Comparison of ENCODE assay signal across 21 mouse cellular contexts in the genomic region with DNA sequence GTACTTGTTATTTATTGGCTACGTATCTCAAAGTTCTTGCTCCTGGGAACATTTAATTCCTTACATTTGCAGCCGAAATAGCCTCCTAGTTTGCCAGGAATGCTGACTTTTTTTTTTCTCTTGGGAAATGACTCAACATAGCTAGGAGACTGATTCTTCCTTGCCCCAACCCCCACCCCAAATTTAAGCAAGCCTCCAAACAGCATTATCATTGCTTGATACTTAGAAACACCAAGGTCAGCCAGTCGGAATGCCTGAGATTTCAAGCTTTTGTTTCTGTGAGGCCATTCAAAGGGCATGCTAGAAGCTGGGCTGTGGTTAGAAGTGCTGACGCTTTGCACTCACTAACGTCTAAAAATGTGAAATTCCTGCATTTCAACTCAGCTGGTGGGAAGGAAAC. TPM values are rescaled to one million over a fixed set of nuclear protein-coding genes. Genes with fewer than 3 reads are reported as not detected.
A peak's percentile ranks its signal among the peaks of the same experiment; 100 is the strongest.
DNase-seq lines count a peak whose midpoint lies in the region; ATAC-seq and TF ChIP-seq lines count a peak whose summit lies in the region.
"Had no signal": no experiment of that assay in that cellular context is flagged by ENCODE, and none has a peak within 500 bp of the region (broad histone marks: within the 10 kb centered on the region; RNA-seq: fewer than 3 reads in every experiment).

No protein-coding gene starts in this region.

- H3K27me3 ChIP-seq in kidney, embryonic 15.5 days = no peaks in the 10 kb centered on the region

- H3K4me3 ChIP-seq in kidney, embryonic 15.5 days (replicated peaks) = no peak overlapping the region
- H3K4me3 ChIP-seq in embryonic fibroblast, embryonic 13.5 days (ENCODE audit: insufficient read depth, low read length) = no peak overlapping the region
- H3K4me3 ChIP-seq: limb, embryonic 10.5 days; midbrain, embryonic 13.5 days; neural tube, embryonic 12.5 days had no signal

- peak overlapping the region; percentile 66 for H3K27ac ChIP-seq in kidney, embryonic 15.5 days
- peak overlapping the region; percentile 83 for H3K27ac ChIP-seq in embryonic fibroblast, embryonic 13.5 days (ENCODE audit: insufficient read depth, low read length)
- H3K27ac ChIP-seq: limb, embryonic 10.5 days; midbrain, embryonic 13.5 days; neural tube, embryonic 12.5 days had no signal

- peaks cover 41% of the 10 kb centered on the region for H3K36me3 ChIP-seq in kidney, embryonic 15.5 days
- H3K36me3 ChIP-seq: limb, embryonic 10.5 days; midbrain, embryonic 13.5 days; neural tube, embryonic 12.5 days had no signal

- WGBS in kidney, embryonic 15.5 days = 62% methylated on average over 5 of the region's 5 CpGs

- H3K4me2 ChIP-seq in kidney, embryonic 15.5 days = no peak overlapping the region
- H3K4me2 ChIP-seq: midbrain, embryonic 13.5 days; neural tube, embryonic 12.5 days had no signal

- peak; percentile 55 for DNase-seq in adrenal gland, adult 2 months
- DNase-seq in adrenal gland, postnatal 10 days = no peak
- no peak for DNase-seq in kidney, adult 9 months
- peak; percentile 92 for DNase-seq in 3T3-L1 (ENCODE audit: low read depth, low spot score)
- no peak for DNase-seq in frontal cortex, postnatal 36 days (ENCODE audit: low spot score in 2 of 2)
- no peak for DNase-seq in thymus, postnatal 0 days (ENCODE audit: low spot score)
- DNase-seq: cerebellum, adult 9-11 months; thymus, adult 2 months had no signal

- no peak for ATAC-seq in kidney, embryonic 15.5 days (replicated peaks; ENCODE audit: low FRiP score)
- ATAC-seq: forebrain, embryonic 14.5 days; inflammation-experienced regulatory T-cells, adult 6 months; midbrain, embryonic 13.5 days had no signal

- H3K4me1 ChIP-seq in kidney, embryonic 15.5 days = peaks cover 3% of the 10 kb centered on the region; the same call in 1 of the 2 replicates
- peaks cover 7% of the 10 kb centered on the region for H3K4me1 ChIP-seq in embryonic fibroblast, embryonic 13.5 days (ENCODE audit: control insufficient read depth, insufficient read depth, low read length)
- H3K4me1 ChIP-seq: neural tube, embryonic 12.5 days had no signal

- TF ChIP-seq CTCF in embryonic fibroblast, embryonic 13.5 days (IDR thresholded peaks at IDR 0.05; ENCODE audit: borderline replicate concordance, insufficient read depth, low read length) = no peak

- TF ChIP-seq POLR2A in embryonic fibroblast, embryonic 13.5 days (IDR thresholded peaks at IDR 0.05; ENCODE audit: low read depth, low read length) = no peak

- no peak overlapping the region for H3K9ac ChIP-seq in kidney, embryonic 15.5 days
- H3K9ac ChIP-seq: midbrain, embryonic 13.5 days; neural tube, embryonic 12.5 days had no signal

- no peaks in the 10 kb centered on the region for H3K9me3 ChIP-seq in kidney, embryonic 15.5 days (replicated peaks)
- H3K9me3 ChIP-seq: limb, embryonic 10.5 days; midbrain, embryonic 13.5 days; neural tube, embryonic 12.5 days had no signal

RNA-seq across cellular contexts. Expression of a gene that starts 11.1 kb away (rescaled TPM):
- total RNA-seq in adrenal gland, adult 2 months (2021) = 1 to 10 TPM; 1.9 to 5.3 TPM
- 0.10 and 0.24 TPM in 2 replicates for polyA plus RNA-seq in adrenal gland, adult 2 months (2012; rRNA removed)
- total RNA-seq in adrenal gland, postnatal 10 days (2021) = 1 to 10 TPM in 1 of 2 experiments, under 1 TPM in 1; 0.45 to 1.1 TPM
- 1.9 and 2.9 TPM in 2 replicates for polyA plus RNA-seq in kidney, embryonic 15.5 days (2015; fragmentation: Nextera tagmentation; extraction: Ambion mirVana)
- polyA plus RNA-seq in embryonic fibroblast, embryonic 13.5 days (2011; ENCODE audit: insufficient read length, low read depth, missing spikeins) = 0.56 and 1.6 TPM in 2 replicates
- polyA plus RNA-seq in thymus, postnatal 0 days (2015; fragmentation: Nextera tagmentation; extraction: Ambion mirVana) = 0.23 TPM in 2 replicates
- total RNA-seq: MEL had no signal
- polyA plus RNA-seq: forebrain, embryonic 14.5 days; liver, embryonic 16.5 days; neural tube, embryonic 12.5 days had no signal

RNA-seq across cellular contexts. Expression of a gene that starts 41.8 kb away (rescaled TPM):
- under 1 TPM; 0.06 to 0.07 TPM for total RNA-seq in adrenal gland, adult 2 months (2021)
- polyA plus RNA-seq in adrenal gland, adult 2 months (2012; rRNA removed) = 0.02 TPM in 1 of 2 replicates, not detected in the other
- not detected for total RNA-seq in adrenal gland, postnatal 10 days (2021)
- 0.06 and 0.08 TPM in 2 replicates for polyA plus RNA-seq in kidney, embryonic 15.5 days (2015; fragmentation: Nextera tagmentation; extraction: Ambion mirVana)
- polyA plus RNA-seq in embryonic fibroblast, embryonic 13.5 days (2011; ENCODE audit: insufficient read length, low read depth, missing spikeins) = not detected in 2 replicates
- not detected in 2 replicates for polyA plus RNA-seq in thymus, postnatal 0 days (2015; fragmentation: Nextera tagmentation; extraction: Ambion mirVana)
- total RNA-seq: layer of hippocampus, postnatal 10 days; MEL had no signal
- polyA plus RNA-seq: brain, embryonic 14.5 days; embryonic facial prominence, embryonic 11.5 days; forebrain, embryonic 14.5 days; inflammation-experienced regulatory T-cells, adult 6 months; limb, embryonic 10.5 days; liver, embryonic 16.5 days; midbrain, embryonic 13.5 days; neural tube, embryonic 12.5 days; spleen, adult 2 months; thymus, adult 2 months had no signal

Comparison
In these comparisons a context has a peak if more than half of its experiments do, and no peak if none do; other contexts are left out.
1. DNase-seq: peak in adrenal gland, adult 2 months (single experiment) and 3T3-L1 (single experiment); none in adrenal gland, postnatal 10 days (single experiment), kidney, adult 9 months (single experiment), frontal cortex, postnatal 36 days (0 of 2) and thymus, postnatal 0 days (single experiment).